Mouse (Mus musculus): ENCODE data around the gene Fam171b.

DNA sequence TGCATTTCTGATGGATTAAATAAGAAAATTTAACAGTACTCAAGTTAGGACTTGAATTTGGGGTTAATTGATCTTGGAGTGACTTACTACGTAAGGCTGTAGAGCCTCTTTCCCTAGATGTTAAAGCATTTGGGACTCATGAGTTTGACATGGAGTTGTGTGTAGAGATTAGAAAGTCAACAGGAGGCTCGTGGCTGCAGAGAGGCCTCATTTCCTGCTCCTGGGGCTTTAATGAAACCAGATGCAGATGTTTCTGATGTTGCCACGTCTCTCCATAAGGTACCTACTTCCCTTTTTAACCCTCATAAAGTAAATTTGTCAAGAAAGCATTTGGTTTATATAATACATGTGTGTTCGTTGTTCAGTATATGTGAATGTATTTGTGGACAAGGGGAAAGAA, 43.8 kb downstream of the Fam171b start:
- TF ChIP-seq POLR2A (IDR thresholded peaks at IDR 0.05; ENCODE audit: borderline replicate concordance, low read depth, low read length) (no peak), CTCF (IDR thresholded peaks at IDR 0.05; ENCODE audit: low read depth, low read length) (no peak)
